Mouse (Mus musculus): ENCODE data around the gene Glra3.

Glra3 gene

DNA sequence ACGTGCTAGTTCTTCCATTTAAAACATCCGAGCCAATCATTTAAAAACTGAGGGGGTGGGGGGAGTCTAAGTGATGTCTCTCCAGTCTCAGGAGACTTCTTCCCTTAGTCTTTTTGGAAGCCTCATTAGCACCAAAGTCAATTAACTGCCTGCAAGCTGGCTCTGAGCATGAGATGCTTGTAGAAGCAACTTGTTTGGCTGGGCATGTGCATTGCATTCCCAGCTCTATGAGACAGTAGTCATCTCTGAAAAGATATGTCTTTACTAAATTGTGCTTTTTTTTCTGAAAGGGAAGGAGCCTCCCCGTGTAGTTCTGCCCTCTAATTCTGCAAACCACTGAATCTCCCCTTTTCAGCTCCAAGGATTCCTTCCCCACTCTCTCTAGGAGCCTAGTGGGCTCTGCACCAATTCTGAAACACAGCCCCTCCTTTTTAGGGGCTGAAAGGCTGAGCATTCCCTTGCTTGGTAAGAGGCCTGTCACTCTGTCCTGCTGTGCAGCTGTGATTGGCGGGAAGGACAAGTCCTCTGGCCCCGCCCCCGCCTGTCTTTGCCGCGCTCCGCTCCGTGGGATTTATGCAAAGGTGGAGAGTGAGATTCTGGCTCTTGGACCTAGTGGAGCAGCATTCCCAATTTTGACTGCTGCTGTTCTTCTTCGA is at the start of gene Glra3:
Glra3 (plus strand) TSS at position 591 of the 656 bp plus-strand sequence.
- DNase-seq (ENCODE audit: low spot score): no peak

DNA sequence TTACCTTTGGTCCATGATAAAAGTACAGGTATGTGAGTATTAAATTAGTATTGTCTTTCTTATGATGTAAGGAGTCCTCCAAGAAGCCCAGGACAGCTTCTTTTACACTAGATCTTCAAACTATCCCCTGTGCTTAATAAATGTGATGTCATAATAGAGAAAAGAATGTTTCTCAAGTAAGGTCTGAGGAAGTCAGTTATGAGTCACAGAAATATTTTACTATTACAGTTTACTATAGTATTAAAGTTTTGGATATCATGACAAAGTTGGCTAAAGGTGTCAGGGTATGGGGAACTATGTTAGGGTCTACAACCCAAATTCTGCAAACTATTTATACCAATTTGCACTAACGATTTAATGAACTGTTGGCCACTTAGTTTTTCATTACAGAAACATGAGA is 33.4 kb upstream of the Glra3 start, which contains the start of gene Adam29:
Adam29 (minus strand) TSS at position 101 of the 400 bp plus-strand sequence.
- no peak for DNase-seq (ENCODE audit: low spot score)

DNA sequence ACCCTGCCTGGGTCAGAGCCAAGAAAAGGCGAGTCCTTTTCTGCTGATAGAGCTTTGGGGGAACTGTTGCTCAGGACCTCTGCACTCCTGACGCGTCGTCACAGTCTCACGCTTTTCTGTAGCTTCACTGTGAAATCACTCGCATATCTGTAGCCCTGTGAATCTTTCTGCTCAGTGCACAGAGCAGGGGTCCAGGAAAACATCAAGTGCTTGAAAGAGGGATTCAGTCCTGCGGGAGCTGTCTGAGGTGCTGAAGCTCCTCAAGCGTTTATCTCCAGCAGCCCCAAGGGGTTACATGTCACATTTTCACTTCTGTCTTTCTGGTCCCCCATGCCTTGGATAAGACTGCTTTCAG is 243 bp downstream of the Glra3 start:
- DNase-seq (ENCODE audit: low spot score): no peak

DNA sequence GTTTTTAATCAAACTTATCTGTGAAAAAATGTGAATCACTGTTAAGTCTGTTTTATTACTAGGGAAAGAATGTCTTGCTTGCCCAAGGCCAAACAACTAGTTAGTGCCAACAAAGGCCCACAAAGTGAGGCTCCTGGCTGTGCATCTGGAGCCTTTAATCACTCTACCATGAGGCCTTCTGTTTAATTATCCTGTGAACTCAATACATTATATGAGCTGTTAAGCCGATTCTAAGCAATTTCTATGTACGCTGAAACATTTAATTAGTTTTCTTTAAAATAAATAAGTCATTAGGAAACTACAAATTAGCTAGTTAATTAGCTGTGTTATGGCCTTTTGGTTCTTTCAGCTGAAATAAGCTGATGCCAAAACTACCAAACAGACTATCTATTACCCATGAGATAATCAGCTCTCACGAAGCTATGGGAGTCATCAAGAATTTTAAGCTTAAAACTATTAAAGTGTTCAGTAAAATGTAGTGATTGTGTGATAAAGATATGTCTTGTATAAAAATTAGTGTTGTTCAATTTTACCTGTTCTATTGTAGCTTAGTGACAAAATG is 24.6 kb downstream of the Glra3 start:
- no peak for DNase-seq (ENCODE audit: low spot score)

DNA sequence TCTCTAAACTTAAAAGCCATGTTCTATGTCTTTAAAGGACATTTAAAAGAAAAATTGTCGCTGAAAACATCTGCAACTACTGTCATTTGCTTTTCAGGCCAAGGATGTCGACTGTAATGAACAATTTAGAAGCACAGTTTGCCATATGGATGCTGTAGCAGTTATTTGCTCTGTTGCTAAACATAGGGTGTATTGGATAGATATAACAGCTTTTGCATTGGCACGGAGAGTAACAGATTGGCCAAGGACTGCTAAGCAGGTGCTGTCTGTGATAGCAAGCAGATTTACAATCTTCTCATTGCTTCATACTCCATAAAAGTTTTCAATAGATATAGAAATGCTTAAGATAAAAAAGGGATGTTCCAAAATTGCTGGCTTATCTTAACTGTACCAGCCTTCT is 57.6 kb downstream of the Glra3 start:
- DNase-seq (ENCODE audit: low spot score): peak; percentile 38

DNA sequence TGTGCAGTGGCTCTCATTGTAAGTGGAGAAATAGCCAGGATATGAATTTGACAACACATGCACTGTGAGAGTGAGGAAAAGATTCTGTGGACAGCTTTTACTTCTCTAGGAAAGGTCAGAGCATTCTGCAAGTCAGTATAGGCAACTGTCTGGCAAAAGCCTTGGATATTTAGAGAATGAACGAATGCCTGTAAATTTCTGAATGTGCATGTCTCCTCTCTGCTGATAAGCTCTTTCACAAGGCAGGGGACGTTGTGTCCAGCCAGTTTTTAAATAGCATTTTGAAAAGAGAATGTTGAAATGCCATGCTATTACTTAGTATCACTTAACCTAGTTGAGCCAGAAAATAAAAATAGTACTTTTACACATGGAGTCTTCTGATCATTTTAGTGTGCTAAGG is 114.1 kb downstream of the Glra3 start:
- no peak for DNase-seq (ENCODE audit: low spot score)

DNA sequence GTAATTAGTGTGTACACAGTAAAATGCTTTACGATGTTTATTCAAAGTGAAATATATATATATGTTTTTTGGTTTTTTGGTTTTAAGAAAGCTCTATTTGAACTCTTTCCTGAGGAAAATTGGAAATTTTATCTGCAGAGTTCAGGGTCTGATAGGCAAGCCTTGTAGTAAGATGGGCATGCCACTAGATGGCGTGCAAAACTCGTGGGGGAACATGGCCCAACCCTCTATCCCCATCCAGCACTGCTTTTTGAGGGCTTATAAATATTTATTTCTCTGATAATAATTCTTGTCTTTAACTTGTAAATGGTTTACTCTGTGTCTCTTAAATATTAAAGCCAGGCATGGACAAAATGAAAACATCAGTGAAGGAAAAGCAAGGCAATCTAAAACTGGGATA is 122.8 kb downstream of the Glra3 start:
- no peak for DNase-seq (ENCODE audit: low spot score)

GRCm38 (mm10) chr8:56070486-56071254 is 130.4 kb downstream of the Glra3 start:
- DNase-seq (ENCODE audit: low spot score): no peak

- DNase-seq (ENCODE audit: low spot score): no peak
These were observed 143.4 kb downstream of the Glra3 start for GRCm38 (mm10) chr8:56083654-56084053.

- no peak for DNase-seq (ENCODE audit: low spot score)
These were observed 154.1 kb downstream of the Glra3 start for GRCm38 (mm10) chr8:56094385-56094784.

DNA sequence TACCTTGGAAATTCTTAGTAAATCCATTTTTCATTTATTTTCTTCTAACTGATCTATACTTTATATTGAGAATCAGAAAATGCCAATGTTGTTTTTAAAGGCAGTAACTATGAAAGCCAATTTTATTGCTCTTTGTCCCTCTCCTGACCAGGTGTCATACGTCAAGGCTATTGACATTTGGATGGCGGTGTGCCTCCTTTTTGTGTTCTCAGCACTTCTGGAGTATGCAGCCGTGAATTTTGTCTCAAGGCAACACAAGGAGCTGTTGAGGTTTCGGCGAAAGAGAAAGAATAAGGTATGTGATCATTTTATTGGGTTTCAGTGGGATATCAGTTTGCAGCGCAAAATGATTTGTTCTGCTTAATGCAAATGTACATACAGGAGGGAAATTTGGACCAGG is 170.0 kb downstream of the Glra3 start:
- no peak for DNase-seq (ENCODE audit: low spot score)

DNA sequence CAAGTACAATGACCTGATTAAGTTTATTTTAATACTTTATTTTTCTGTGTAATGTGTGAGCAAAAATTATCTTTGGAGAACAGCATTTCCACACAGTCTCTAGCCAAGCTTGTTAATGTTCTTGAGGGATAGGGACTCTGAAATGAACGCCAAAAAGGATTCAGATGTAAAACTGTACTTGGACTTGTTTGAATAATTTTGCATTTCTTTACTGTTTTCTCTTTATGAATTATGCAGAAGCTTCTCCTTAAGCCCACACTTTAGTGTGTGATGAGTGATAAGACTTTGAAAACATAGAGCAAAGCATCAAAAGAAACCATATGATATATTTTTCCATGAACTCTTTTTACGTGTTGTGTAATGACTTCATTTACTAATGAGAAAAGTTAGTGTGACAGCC is 189.1 kb downstream of the Glra3 start:
- DNase-seq (ENCODE audit: low spot score): no peak

DNA sequence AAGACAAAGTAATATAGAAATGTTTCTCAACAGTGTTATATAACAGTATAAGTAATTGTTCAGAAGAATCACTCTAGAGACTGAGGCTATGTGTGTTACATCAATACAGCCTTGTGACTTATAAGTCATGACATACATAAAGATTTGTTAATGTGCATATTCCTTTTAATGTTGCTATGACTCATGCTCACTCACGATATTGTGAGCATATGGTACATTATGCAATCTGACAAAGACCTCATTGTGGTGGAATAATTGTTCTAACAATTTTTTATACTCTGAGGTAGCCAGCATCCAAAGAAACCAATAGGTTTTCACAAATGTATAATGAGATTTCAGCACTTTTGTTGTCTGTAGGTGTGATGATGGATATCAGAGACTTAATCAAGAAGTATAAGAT is 210.4 kb downstream of the Glra3 start:
- no peak for DNase-seq (ENCODE audit: low spot score)

- no peak for DNase-seq (ENCODE audit: low spot score)
These were observed 211.3 kb downstream of the Glra3 start for GRCm38 (mm10) chr8:56151574-56151973.

DNA sequence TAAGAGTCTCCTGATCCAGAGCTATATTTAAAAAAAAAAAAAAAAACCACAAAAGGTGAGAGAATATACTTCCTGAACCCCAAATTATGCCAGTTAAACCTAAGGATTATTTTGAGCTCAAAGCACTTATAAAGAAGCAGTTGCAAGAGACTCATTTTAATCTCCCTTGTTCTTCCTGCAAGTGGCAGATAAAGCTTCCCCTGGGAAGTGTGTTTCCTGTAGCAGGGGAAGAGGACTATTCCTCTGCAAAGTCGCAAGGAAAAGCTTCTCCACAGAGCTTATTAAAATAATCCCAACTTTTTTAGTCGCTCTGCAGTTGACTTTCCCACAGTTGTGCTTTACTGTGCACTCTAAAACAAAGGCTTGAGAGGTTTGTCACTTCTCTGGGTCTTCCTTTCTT is 218.7 kb downstream of the Glra3 start:
- no peak for DNase-seq (ENCODE audit: low spot score)
